Mouse (Mus musculus): ENCODE data around the gene Fdx1.
A peak's percentile ranks its signal among the peaks of the same experiment; 100 is the strongest.

Fdx1 gene

GRCm38 (mm10) chr9:51964110-51964509, 754 bp upstream of the Fdx1 start:
- no peak for DNase-seq (ENCODE audit: low spot score in 2 of 2)

- no peak for DNase-seq (ENCODE audit: low spot score in 2 of 2)
These were observed 2.0 kb downstream of the Fdx1 start for GRCm38 (mm10) chr9:51961190-51961909.

- DNase-seq (ENCODE audit: low spot score in 2 of 2): no peak
These were observed 3.0 kb downstream of the Fdx1 start for GRCm38 (mm10) chr9:51960331-51960730.

GRCm38 (mm10) chr9:51958981-51959380, 4.4 kb downstream of the Fdx1 start:
- DNase-seq (ENCODE audit: low spot score in 2 of 2): no peak

- no peak for DNase-seq (ENCODE audit: low spot score in 2 of 2)
These were observed 6.3 kb downstream of the Fdx1 start for GRCm38 (mm10) chr9:51957025-51957424.

- DNase-seq (ENCODE audit: low spot score in 2 of 2): no peak
These were observed 6.9 kb downstream of the Fdx1 start for GRCm38 (mm10) chr9:51956484-51956883.

- no peak for DNase-seq (ENCODE audit: low spot score in 2 of 2)
These were observed 12.0 kb downstream of the Fdx1 start for GRCm38 (mm10) chr9:51951337-51951736.

- DNase-seq (ENCODE audit: low spot score in 2 of 2): no peak
These were observed 12.7 kb downstream of the Fdx1 start for GRCm38 (mm10) chr9:51950667-51951066.

- DNase-seq (ENCODE audit: low spot score in 2 of 2): no peak
These were observed 13.1 kb downstream of the Fdx1 start for GRCm38 (mm10) chr9:51950225-51950624.

- no peak for DNase-seq (ENCODE audit: low spot score in 2 of 2)
These were observed 19.4 kb downstream of the Fdx1 start for GRCm38 (mm10) chr9:51943934-51944333.

- no peak for DNase-seq (ENCODE audit: low spot score in 2 of 2)
These were observed 28.7 kb downstream of the Fdx1 start for GRCm38 (mm10) chr9:51934641-51935040.

GRCm38 (mm10) chr9:51931997-51932396, 31.4 kb downstream of the Fdx1 start:
- no peak for DNase-seq (ENCODE audit: low spot score in 2 of 2)

- no peak for DNase-seq (ENCODE audit: low spot score in 2 of 2)
These were observed 32.2 kb downstream of the Fdx1 start for GRCm38 (mm10) chr9:51931054-51931690.

GRCm38 (mm10) chr9:51929972-51930371, 33.4 kb downstream of the Fdx1 start:
- DNase-seq (ENCODE audit: low spot score in 2 of 2): no peak

- no peak for DNase-seq (ENCODE audit: low spot score in 2 of 2)
These were observed 34.7 kb downstream of the Fdx1 start for GRCm38 (mm10) chr9:51928659-51929058.

GRCm38 (mm10) chr9:51928116-51928515, 35.2 kb downstream of the Fdx1 start:
- no peak for DNase-seq (ENCODE audit: low spot score in 2 of 2)

- no peak for DNase-seq (ENCODE audit: low spot score in 2 of 2)
These were observed 35.7 kb downstream of the Fdx1 start for GRCm38 (mm10) chr9:51927680-51928079.

GRCm38 (mm10) chr9:51926629-51927028, 36.7 kb downstream of the Fdx1 start:
- no peak for DNase-seq (ENCODE audit: low spot score in 2 of 2)

- no peak for DNase-seq (ENCODE audit: low spot score in 2 of 2)
These were observed 38.7 kb downstream of the Fdx1 start for GRCm38 (mm10) chr9:51924551-51925081.

GRCm38 (mm10) chr9:51922756-51923155, 40.6 kb downstream of the Fdx1 start:
- DNase-seq (ENCODE audit: low spot score in 2 of 2): no peak

GRCm38 (mm10) chr9:51915580-51915979, 47.8 kb downstream of the Fdx1 start:
- no peak for DNase-seq (ENCODE audit: low spot score in 2 of 2)

- no peak for DNase-seq (ENCODE audit: low spot score in 2 of 2)
These were observed 48.8 kb downstream of the Fdx1 start for GRCm38 (mm10) chr9:51914481-51915120.

GRCm38 (mm10) chr9:51908838-51909237, 54.5 kb downstream of the Fdx1 start:
- peak; percentile 40 to 73 for DNase-seq (ENCODE audit: low spot score in 2 of 2)

All from cerebellum, postnatal 4 days (tissue).